Mouse (Mus musculus): ENCODE data around the gene Afm. TPM values are rescaled to one million over a fixed set of nuclear protein-coding genes. Genes with fewer than 3 reads are reported as not detected.

Gene Afm
- polyA plus RNA-seq, 1 experiment from 2014 or later: not detected

GRCm38 (mm10) chr5:90561721-90562275 is 43.1 kb downstream of the Afm start:
- no peak for ATAC-seq (ENCODE audit: insufficient number of reproducible peaks, low FRiP score, low TSS enrichment, low read depth)
- Histone ChIP-seq H3K4me1 (no peaks in the 10 kb centered on the region), H3K9me3 (no peaks in the 10 kb centered on the region), H3K4me3 (no peak overlapping the region), H3K27ac (no peak overlapping the region), H3K4me2 (no peak overlapping the region), H3K9ac (no peak overlapping the region), H3K36me3 (no peaks in the 10 kb centered on the region), H3K27me3 (no peaks in the 10 kb centered on the region)
- WGBS: 87% methylated on average over 11 of the region's 11 CpGs

- H3K27ac ChIP-seq: no peak overlapping the region
- no peaks in the 10 kb centered on the region for H3K4me1 ChIP-seq
- 73% methylated on average over 4 of the region's 4 CpGs for WGBS
- no peaks in the 10 kb centered on the region for H3K27me3 ChIP-seq
- H3K9me3 ChIP-seq: no peaks in the 10 kb centered on the region
- no peak overlapping the region for H3K4me2 ChIP-seq
- no peak overlapping the region for H3K9ac ChIP-seq
- no peak for ATAC-seq (ENCODE audit: insufficient number of reproducible peaks, low FRiP score, low TSS enrichment, low read depth)
- H3K36me3 ChIP-seq: no peaks in the 10 kb centered on the region
- no peak overlapping the region for H3K4me3 ChIP-seq
Observed at GRCm38 (mm10) chr5:90562880-90563279, 44.1 kb downstream of the Afm start.

- Histone ChIP-seq H3K9ac (no peak overlapping the region), H3K4me3 (no peak overlapping the region), H3K4me2 (no peak overlapping the region), H3K4me1 (no peaks in the 10 kb centered on the region), H3K36me3 (no peaks in the 10 kb centered on the region), H3K27me3 (no peaks in the 10 kb centered on the region), H3K27ac (no peak overlapping the region), H3K9me3 (no peaks in the 10 kb centered on the region)
- no peak for ATAC-seq (ENCODE audit: insufficient number of reproducible peaks, low FRiP score, low TSS enrichment, low read depth)
- WGBS: 83% methylated on average over 4 of the region's 4 CpGs
Observed at GRCm38 (mm10) chr5:90564161-90564560, 45.4 kb downstream of the Afm start.

GRCm38 (mm10) chr5:90565205-90565604 is 46.5 kb downstream of the Afm start:
- Histone ChIP-seq H3K4me2 (no peak overlapping the region), H3K27ac (no peak overlapping the region), H3K4me3 (no peak overlapping the region), H3K9ac (no peak overlapping the region), H3K9me3 (no peaks in the 10 kb centered on the region), H3K4me1 (no peaks in the 10 kb centered on the region), H3K27me3 (no peaks in the 10 kb centered on the region), H3K36me3 (no peaks in the 10 kb centered on the region)
- WGBS: 79% methylated on average over 6 of the region's 6 CpGs
- ATAC-seq (ENCODE audit: insufficient number of reproducible peaks, low FRiP score, low TSS enrichment, low read depth): no peak

- 67% methylated on average over 5 of the region's 5 CpGs for WGBS
- no peaks in the 10 kb centered on the region for H3K4me1 ChIP-seq
- no peaks in the 10 kb centered on the region for H3K9me3 ChIP-seq
- H3K27ac ChIP-seq: no peak overlapping the region
- no peak overlapping the region for H3K4me3 ChIP-seq
- no peak for ATAC-seq (ENCODE audit: insufficient number of reproducible peaks, low FRiP score, low TSS enrichment, low read depth)
- H3K36me3 ChIP-seq: no peaks in the 10 kb centered on the region
- no peaks in the 10 kb centered on the region for H3K27me3 ChIP-seq
- H3K4me2 ChIP-seq: no peak overlapping the region
- H3K9ac ChIP-seq: no peak overlapping the region
Observed at GRCm38 (mm10) chr5:90567788-90568187, 49.1 kb downstream of the Afm start.

- Histone ChIP-seq H3K27ac (no peak overlapping the region), H3K36me3 (no peaks in the 10 kb centered on the region), H3K4me3 (no peak overlapping the region), H3K9me3 (no peaks in the 10 kb centered on the region), H3K27me3 (no peaks in the 10 kb centered on the region), H3K4me1 (no peaks in the 10 kb centered on the region), H3K9ac (no peak overlapping the region), H3K4me2 (no peak overlapping the region)
- no peak for ATAC-seq (ENCODE audit: insufficient number of reproducible peaks, low FRiP score, low TSS enrichment, low read depth)
Observed at GRCm38 (mm10) chr5:90568338-90568737, 49.6 kb downstream of the Afm start.

- Histone ChIP-seq H3K4me1 (no peaks in the 10 kb centered on the region), H3K4me3 (no peak overlapping the region), H3K4me2 (no peak overlapping the region), H3K36me3 (no peaks in the 10 kb centered on the region), H3K27ac (no peak overlapping the region), H3K9me3 (no peaks in the 10 kb centered on the region), H3K9ac (no peak overlapping the region), H3K27me3 (no peaks in the 10 kb centered on the region)
- WGBS: 58% methylated on average over 3 of the region's 3 CpGs
- no peak for ATAC-seq (ENCODE audit: insufficient number of reproducible peaks, low FRiP score, low TSS enrichment, low read depth)
Observed at GRCm38 (mm10) chr5:90571216-90571615, 52.5 kb downstream of the Afm start.

- no peak for ATAC-seq (ENCODE audit: insufficient number of reproducible peaks, low FRiP score, low TSS enrichment, low read depth)
Observed at GRCm38 (mm10) chr5:90577751-90578150, 59.0 kb downstream of the Afm start.

GRCm38 (mm10) chr5:90579556-90579955 is 60.8 kb downstream of the Afm start:
- no peak overlapping the region for H3K4me2 ChIP-seq
- no peak for ATAC-seq (ENCODE audit: insufficient number of reproducible peaks, low FRiP score, low TSS enrichment, low read depth)
- H3K36me3 ChIP-seq: no peaks in the 10 kb centered on the region
- WGBS: 71% methylated on average over 9 of the region's 9 CpGs
- no peak overlapping the region for H3K9ac ChIP-seq
- no peak overlapping the region for H3K27ac ChIP-seq
- H3K4me3 ChIP-seq: no peak overlapping the region
- H3K27me3 ChIP-seq: no peaks in the 10 kb centered on the region
- H3K9me3 ChIP-seq: no peaks in the 10 kb centered on the region
- H3K4me1 ChIP-seq: no peaks in the 10 kb centered on the region

More at GRCm38 (mm10) chr5:90577751-90578150, 59.0 kb downstream of the Afm start:
- no peaks in the 10 kb centered on the region for H3K27me3 ChIP-seq
- no peaks in the 10 kb centered on the region for H3K4me1 ChIP-seq
- H3K36me3 ChIP-seq: no peaks in the 10 kb centered on the region
- H3K27ac ChIP-seq: no peak overlapping the region
- no peak overlapping the region for H3K4me2 ChIP-seq
- H3K9ac ChIP-seq: no peak overlapping the region
- H3K4me3 ChIP-seq: no peak overlapping the region
- WGBS: 84% methylated on average over 9 of the region's 9 CpGs
- H3K9me3 ChIP-seq: no peaks in the 10 kb centered on the region

GRCm38 (mm10) chr5:90582179-90582578 is 63.4 kb downstream of the Afm start:
- no peak overlapping the region for H3K9ac ChIP-seq
- no peaks in the 10 kb centered on the region for H3K9me3 ChIP-seq
- no peaks in the 10 kb centered on the region for H3K36me3 ChIP-seq
- no peak overlapping the region for H3K4me3 ChIP-seq
- no peaks in the 10 kb centered on the region for H3K4me1 ChIP-seq
- H3K27ac ChIP-seq: no peak overlapping the region
- WGBS: 86% methylated on average over 6 of the region's 6 CpGs
- no peaks in the 10 kb centered on the region for H3K27me3 ChIP-seq
- no peak for ATAC-seq (ENCODE audit: insufficient number of reproducible peaks, low FRiP score, low TSS enrichment, low read depth)
- no peak overlapping the region for H3K4me2 ChIP-seq

GRCm38 (mm10) chr5:90584799-90585198 is 66.1 kb downstream of the Afm start:
- Histone ChIP-seq H3K4me2 (no peak overlapping the region), H3K27ac (no peak overlapping the region), H3K9me3 (no peaks in the 10 kb centered on the region), H3K27me3 (no peaks in the 10 kb centered on the region), H3K4me3 (no peak overlapping the region), H3K9ac (no peak overlapping the region), H3K36me3 (no peaks in the 10 kb centered on the region), H3K4me1 (no peaks in the 10 kb centered on the region)
- WGBS: 83% methylated on average over 7 of the region's 7 CpGs
- no peak for ATAC-seq (ENCODE audit: insufficient number of reproducible peaks, low FRiP score, low TSS enrichment, low read depth)

- Histone ChIP-seq H3K27ac (no peak overlapping the region), H3K4me1 (peaks cover 3% of the 10 kb centered on the region; the same call in 1 of the 2 replicates), H3K4me2 (no peak overlapping the region), H3K9ac (no peak overlapping the region), H3K9me3 (no peaks in the 10 kb centered on the region), H3K27me3 (no peaks in the 10 kb centered on the region), H3K4me3 (no peak overlapping the region), H3K36me3 (no peaks in the 10 kb centered on the region)
- ATAC-seq (ENCODE audit: insufficient number of reproducible peaks, low FRiP score, low TSS enrichment, low read depth): no peak
- 76% methylated on average over 5 of the region's 5 CpGs for WGBS
Observed at GRCm38 (mm10) chr5:90586511-90586910, 67.8 kb downstream of the Afm start.

- no peak overlapping the region for H3K4me3 ChIP-seq
- 88% methylated on average over 5 of the region's 5 CpGs for WGBS
- ATAC-seq (ENCODE audit: insufficient number of reproducible peaks, low FRiP score, low TSS enrichment, low read depth): no peak
- H3K4me1 ChIP-seq: peaks cover 3% of the 10 kb centered on the region; the same call in 1 of the 2 replicates
- no peak overlapping the region for H3K9ac ChIP-seq
- H3K27me3 ChIP-seq: no peaks in the 10 kb centered on the region
- no peak overlapping the region for H3K27ac ChIP-seq
- H3K9me3 ChIP-seq: no peaks in the 10 kb centered on the region
- H3K4me2 ChIP-seq: no peak overlapping the region
- H3K36me3 ChIP-seq: no peaks in the 10 kb centered on the region
Observed at GRCm38 (mm10) chr5:90588104-90588503, 69.4 kb downstream of the Afm start.

Measured in limb, embryonic 15.5 days (tissue).